Mouse (Mus musculus) midbrain, embryonic 13.5 days (tissue): ENCODE data around the gene Krtap5-4. TPM values are rescaled to one million over a fixed set of nuclear protein-coding genes. Genes with fewer than 3 reads are reported as not detected.
A peak's percentile ranks its signal among the peaks of the same experiment; 100 is the strongest.
"Not testable (repeated sequence)": the region's sequence is repeated elsewhere in the genome, so short reads cannot be mapped to it uniquely, and the experiment has no call there.

Experiments used
- ATAC-seq: fragments of 200-750 bp; cut with Nextera tagmentation; 2 replicates; pipeline ENCODE4 v1.8.0; 2017; ENCODE audit warnings: mild to moderate bottlenecking, moderate TSS enrichment, moderate library complexity
- H3K27ac ChIP-seq: fragments of 300-500 bp; sonication (generic); 2 replicates; pipeline ENCODE4 v1.5.1; 2015; ENCODE audit warnings: inconsistent platforms, mild to moderate bottlenecking, moderate library complexity
- H3K27me3 ChIP-seq: fragments of 300-500 bp; sonication (generic); 2 replicates; pipeline ENCODE4 v1.6.1; 2015; ENCODE audit warnings: mild to moderate bottlenecking, inconsistent platforms
- H3K36me3 ChIP-seq: fragments of 300-500 bp; sonication (generic); 2 replicates; pipeline ENCODE4 v1.6.1; 2015; ENCODE audit warnings: mild to moderate bottlenecking, inconsistent platforms
- H3K4me1 ChIP-seq: fragments of 300-500 bp; sonication (generic); replicated peaks from 2 replicates; pipeline ENCODE4 v1.6.1; 2015; ENCODE audit warnings: inconsistent platforms
- H3K4me2 ChIP-seq: fragments of 300-500 bp; sonication (generic); replicated peaks from 2 replicates; pipeline ENCODE4 v1.6.1; 2015; ENCODE audit warnings: moderate library complexity, mild to moderate bottlenecking, inconsistent platforms
- H3K4me3 ChIP-seq: fragments of 300-500 bp; sonication (generic); replicated peaks from 2 replicates; pipeline ENCODE4 v1.5.1; 2015; ENCODE audit warnings: mild to moderate bottlenecking, inconsistent platforms
- H3K9ac ChIP-seq: fragments of 300-500 bp; sonication (generic); replicated peaks from 2 replicates; pipeline ENCODE4 v1.6.1; 2015; ENCODE audit warnings: mild to moderate bottlenecking, inconsistent platforms
- H3K9me3 ChIP-seq: fragments of 300-500 bp; sonication (generic); 2 replicates; pipeline ENCODE4 v1.6.1; 2016; ENCODE audit warnings: mild to moderate bottlenecking, inconsistent platforms
- WGBS: fragments of 180-500 bp; shearing (Covaris S2); methylation state at CpG from one replicate; pipeline ENCODE4 v1.1.7; 2015; 5-methylcytosine and 5-hydroxymethylcytosine counted together
- polyA plus RNA-seq: library from polyadenylated mRNA; unstranded; fragments of >200 nt; fragmentation: Nextera tagmentation; extraction: Ambion mirVana; gene quantifications from 2 replicates; pipeline ENCODE4 v1.2.1, GENCODE M21; 2015

Gene Krtap5-4
- polyA plus RNA-seq, 1 experiment from 2014 or later, result not detected

GRCm38 (mm10) chr7:142326714-142327445 is 23.5 kb downstream of the Krtap5-4 start:
- no peaks in the 10 kb centered on the region for H3K9me3 ChIP-seq
- no peak overlapping the region for H3K4me2 ChIP-seq
- H3K9ac ChIP-seq, result no peak overlapping the region
- no peak overlapping the region for H3K27ac ChIP-seq
- H3K27me3 ChIP-seq, result no peaks in the 10 kb centered on the region
- no peaks in the 10 kb centered on the region for H3K36me3 ChIP-seq
- 0 out of 2 replicates have a peak, but pooled peaks cover 5% of the 10 kb centered on the region for H3K4me1 ChIP-seq
- WGBS, result 75% methylated on average over 9 of the region's 9 CpGs
- no peak overlapping the region for H3K4me3 ChIP-seq
- ATAC-seq, result no peak

GRCm38 (mm10) chr7:142328507-142328906 is 25.2 kb downstream of the Krtap5-4 start:
- 67% methylated on average over 3 of the region's 3 CpGs for WGBS
- H3K36me3 ChIP-seq, result no peaks in the 10 kb centered on the region
- no peak overlapping the region for H3K27ac ChIP-seq
- 0 out of 2 replicates have a peak, but pooled peaks cover 3% of the 10 kb centered on the region for H3K4me1 ChIP-seq
- no peak overlapping the region for H3K4me2 ChIP-seq
- no peaks in the 10 kb centered on the region for H3K9me3 ChIP-seq
- no peak for ATAC-seq
- H3K27me3 ChIP-seq, result no peaks in the 10 kb centered on the region
- no peak overlapping the region for H3K4me3 ChIP-seq
- no peak overlapping the region for H3K9ac ChIP-seq

GRCm38 (mm10) chr7:142330271-142330724 is 26.9 kb downstream of the Krtap5-4 start:
- Histone ChIP-seq H3K27ac (no peak overlapping the region), H3K27me3 (no peaks in the 10 kb centered on the region), H3K4me1 (0 out of 2 replicates have a peak, but pooled peaks cover 3% of the 10 kb centered on the region), H3K9me3 (no peaks in the 10 kb centered on the region), H3K4me3 (no peak overlapping the region), H3K4me2 (no peak overlapping the region), H3K9ac (no peak overlapping the region), H3K36me3 (no peaks in the 10 kb centered on the region)
- no peak for ATAC-seq
- 72% methylated on average over 9 of the region's 9 CpGs for WGBS

- Histone ChIP-seq H3K9ac (no peak overlapping the region), H3K9me3 (no peaks in the 10 kb centered on the region), H3K4me2 (no peak overlapping the region), H3K27ac (no peak overlapping the region), H3K27me3 (no peaks in the 10 kb centered on the region), H3K4me1 (0 out of 2 replicates have a peak, but pooled peaks cover 3% of the 10 kb centered on the region), H3K4me3 (no peak overlapping the region), H3K36me3 (no peaks in the 10 kb centered on the region)
- no peak for ATAC-seq
- WGBS, result 81% methylated on average over 4 of the region's 4 CpGs
Observed at GRCm38 (mm10) chr7:142331281-142331680, 27.9 kb downstream of the Krtap5-4 start.

GRCm38 (mm10) chr7:142332741-142333140 is 29.4 kb downstream of the Krtap5-4 start:
- not testable (repeated sequence) for H3K9ac ChIP-seq, H3K27ac ChIP-seq, H3K4me2 ChIP-seq, H3K36me3 ChIP-seq, H3K4me3 ChIP-seq, ATAC-seq, H3K9me3 ChIP-seq, H3K4me1 ChIP-seq, H3K27me3 ChIP-seq
- 87% methylated on average over 3 of the region's 9 CpGs for WGBS

GRCm38 (mm10) chr7:142334246-142334645 is 30.9 kb downstream of the Krtap5-4 start:
- no peak overlapping the region for H3K4me3 ChIP-seq
- ATAC-seq, result peak; percentile 90
- H3K4me2 ChIP-seq, result no peak overlapping the region
- H3K4me1 ChIP-seq, result no peaks in the 10 kb centered on the region
- H3K9ac ChIP-seq, result no peak overlapping the region
- no peaks in the 10 kb centered on the region for H3K9me3 ChIP-seq
- WGBS, result 4% methylated on average over 3 of the region's 3 CpGs
- no peaks in the 10 kb centered on the region for H3K36me3 ChIP-seq
- H3K27me3 ChIP-seq, result no peaks in the 10 kb centered on the region
- no peak overlapping the region for H3K27ac ChIP-seq

- ATAC-seq, result 0 out of 2 replicates have a peak, but pooled peaks have one; percentile 32
Observed at GRCm38 (mm10) chr7:142335151-142335550, 31.8 kb downstream of the Krtap5-4 start.

GRCm38 (mm10) chr7:142340269-142340970 is 37.1 kb downstream of the Krtap5-4 start:
- Histone ChIP-seq H3K27ac (no peak overlapping the region), H3K36me3 (no peaks in the 10 kb centered on the region), H3K9ac (0 out of 2 replicates have a peak overlapping the region, but pooled peaks have one; percentile 2), H3K4me3 (no peak overlapping the region), H3K4me2 (no peak overlapping the region), H3K4me1 (no peaks in the 10 kb centered on the region), H3K9me3 (no peaks in the 10 kb centered on the region), H3K27me3 (no peaks in the 10 kb centered on the region)
- WGBS, result 61% methylated on average over 10 of the region's 10 CpGs
- ATAC-seq, result no peak

More at GRCm38 (mm10) chr7:142335151-142335550, 31.8 kb downstream of the Krtap5-4 start:
- Histone ChIP-seq H3K9ac (no peak overlapping the region), H3K9me3 (no peaks in the 10 kb centered on the region), H3K36me3 (no peaks in the 10 kb centered on the region), H3K4me3 (no peak overlapping the region), H3K27ac (no peak overlapping the region), H3K27me3 (no peaks in the 10 kb centered on the region), H3K4me2 (no peak overlapping the region), H3K4me1 (no peaks in the 10 kb centered on the region)
- 79% methylated on average over 8 of the region's 8 CpGs for WGBS

GRCm38 (mm10) chr7:142341564-142342246 is 38.4 kb downstream of the Krtap5-4 start:
- H3K4me3 ChIP-seq, result no peak overlapping the region
- no peak for ATAC-seq
- H3K27me3 ChIP-seq, result no peaks in the 10 kb centered on the region
- H3K9me3 ChIP-seq, result no peaks in the 10 kb centered on the region
- no peaks in the 10 kb centered on the region for H3K4me1 ChIP-seq
- no peaks in the 10 kb centered on the region for H3K36me3 ChIP-seq
- 87% methylated on average over 10 of the region's 10 CpGs for WGBS
- H3K4me2 ChIP-seq, result no peak overlapping the region
- H3K27ac ChIP-seq, result no peak overlapping the region
- H3K9ac ChIP-seq, result no peak overlapping the region

- no peak overlapping the region for H3K4me3 ChIP-seq
- H3K4me2 ChIP-seq, result no peak overlapping the region
- 79% methylated on average over 3 of the region's 3 CpGs for WGBS
- no peaks in the 10 kb centered on the region for H3K9me3 ChIP-seq
- H3K4me1 ChIP-seq, result no peaks in the 10 kb centered on the region
- no peak overlapping the region for H3K9ac ChIP-seq
- H3K36me3 ChIP-seq, result no peaks in the 10 kb centered on the region
- H3K27ac ChIP-seq, result no peak overlapping the region
- H3K27me3 ChIP-seq, result no peaks in the 10 kb centered on the region
- ATAC-seq, result no peak
Observed at GRCm38 (mm10) chr7:142342247-142342640, 38.9 kb downstream of the Krtap5-4 start.

- ATAC-seq, result no peak
- H3K27ac ChIP-seq, result no peak overlapping the region
- WGBS, result 84% methylated on average over 4 of the region's 4 CpGs
- no peak overlapping the region for H3K9ac ChIP-seq
- no peak overlapping the region for H3K4me2 ChIP-seq
- no peaks in the 10 kb centered on the region for H3K27me3 ChIP-seq
- no peaks in the 10 kb centered on the region for H3K9me3 ChIP-seq
- peaks cover 22% of the 10 kb centered on the region for H3K4me1 ChIP-seq
- no peak overlapping the region for H3K4me3 ChIP-seq
- H3K36me3 ChIP-seq, result no peaks in the 10 kb centered on the region
Observed at GRCm38 (mm10) chr7:142347542-142347941, 44.2 kb downstream of the Krtap5-4 start.
